Mouse (Mus musculus) liver, embryonic 14.5 days (tissue): ENCODE measurements around the gene Cmip.

Source experiments
- CTCF ChIP-seq: IDR thresholded peaks from 2 replicates; pipeline ENCODE4 v1.5.1; 2016; ENCODE audit warnings: antibody characterized with exemption, low read depth, control low read depth
- EP300 ChIP-seq: IDR thresholded peaks from 2 replicates; pipeline ENCODE4 v1.6.1; 2016; ENCODE audit warnings: antibody characterized with exemption, low read depth

DNA sequence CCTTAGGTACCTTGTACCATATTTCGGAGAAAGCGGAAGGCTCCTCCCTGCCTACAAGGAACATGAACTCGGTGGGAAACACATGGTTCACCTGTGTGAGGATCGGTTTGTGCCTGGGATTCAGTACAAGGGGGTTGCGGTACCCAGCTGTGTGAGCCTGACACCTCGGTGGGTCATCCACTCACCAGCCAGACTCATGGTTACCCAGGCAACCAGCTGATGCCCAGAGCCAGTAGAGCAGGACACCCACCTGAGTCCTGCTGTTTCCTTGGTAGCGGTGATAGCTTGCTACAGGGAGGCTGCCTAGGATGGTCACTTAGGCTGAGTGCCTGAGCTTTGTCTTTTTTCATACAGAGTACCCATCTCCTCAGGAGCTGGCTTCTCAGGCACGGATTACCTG, 142.4 kb downstream of the Cmip start:
- no peak for TF ChIP-seq CTCF
- TF ChIP-seq EP300: no peak
